Mouse (Mus musculus): ENCODE measurements around the gene Rbms3. TPM values are rescaled to one million over a fixed set of nuclear protein-coding genes. Genes with fewer than 3 reads are reported as not detected.

The Rbms3 gene
- polyA plus RNA-seq, 1 experiment from 2014 or later = 18.9 TPM

GRCm38 (mm10) chr9:117297662-117298531, 331.8 kb downstream of the Rbms3 start:
- no peak overlapping the region for H3K4me2 ChIP-seq (replicated peaks)
- WGBS = 26% methylated on average over 15 of the region's 15 CpGs
- peaks cover 4% of the 10 kb centered on the region; the same call in 1 of the 2 replicates for H3K4me1 ChIP-seq
- H3K9me3 ChIP-seq = no peaks in the 10 kb centered on the region
- no peaks in the 10 kb centered on the region for H3K36me3 ChIP-seq
- no peaks in the 10 kb centered on the region for H3K27me3 ChIP-seq
- H3K27ac ChIP-seq (replicated peaks) = no peak overlapping the region
- no peak overlapping the region for H3K9ac ChIP-seq (replicated peaks)
- ATAC-seq (replicated peaks) = no peak
- no peak overlapping the region for H3K4me3 ChIP-seq

- ATAC-seq (replicated peaks) = no peak
- Histone ChIP-seq H3K27me3 (no peaks in the 10 kb centered on the region), H3K27ac (replicated peaks) (no peak overlapping the region), H3K9ac (replicated peaks) (no peak overlapping the region), H3K36me3 (no peaks in the 10 kb centered on the region), H3K9me3 (no peaks in the 10 kb centered on the region), H3K4me3 (no peak overlapping the region), H3K4me1 (no peaks in the 10 kb centered on the region), H3K4me2 (replicated peaks) (no peak overlapping the region)
- WGBS = 79% methylated on average over 15 of the region's 15 CpGs
Measured at GRCm38 (mm10) chr9:117291066-117291850, 338.5 kb downstream of the Rbms3 start.

GRCm38 (mm10) chr9:117274846-117275245, 354.9 kb downstream of the Rbms3 start:
- H3K27ac ChIP-seq (replicated peaks) = no peak overlapping the region
- no peaks in the 10 kb centered on the region for H3K27me3 ChIP-seq
- no peak overlapping the region for H3K4me3 ChIP-seq
- no peaks in the 10 kb centered on the region for H3K36me3 ChIP-seq
- no peak overlapping the region for H3K4me2 ChIP-seq (replicated peaks)
- no peak for ATAC-seq (replicated peaks)
- H3K9me3 ChIP-seq = no peaks in the 10 kb centered on the region
- 67% methylated on average over 12 of the region's 12 CpGs for whole genome bisulfite sequencing
- no peaks in the 10 kb centered on the region for H3K4me1 ChIP-seq
- H3K9ac ChIP-seq (replicated peaks) = no peak overlapping the region

GRCm38 (mm10) chr9:117259614-117260013, 370.1 kb downstream of the Rbms3 start:
- Histone ChIP-seq H3K27me3 (no peaks in the 10 kb centered on the region), H3K4me1 (no peaks in the 10 kb centered on the region), H3K9ac (replicated peaks) (no peak overlapping the region), H3K4me3 (no peak overlapping the region), H3K27ac (replicated peaks) (no peak overlapping the region), H3K36me3 (no peaks in the 10 kb centered on the region), H3K9me3 (no peaks in the 10 kb centered on the region), H3K4me2 (replicated peaks) (no peak overlapping the region)
- ATAC-seq (replicated peaks) = no peak
- 89% methylated on average over 5 of the region's 5 CpGs for WGBS

- ATAC-seq (replicated peaks) = no peak
- no peak overlapping the region for H3K9ac ChIP-seq (replicated peaks)
- peaks cover 36% of the 10 kb centered on the region for H3K4me1 ChIP-seq
- peak overlapping the region; percentile 67 for H3K27ac ChIP-seq (replicated peaks)
- no peaks in the 10 kb centered on the region for H3K9me3 ChIP-seq
- WGBS = 29% methylated on average over 11 of the region's 11 CpGs
- peak overlapping the region; percentile 4; the same call in 1 of the 2 replicates for H3K4me3 ChIP-seq
- H3K4me2 ChIP-seq (replicated peaks) = peak overlapping the region; percentile 94
- H3K36me3 ChIP-seq = no peaks in the 10 kb centered on the region
- H3K27me3 ChIP-seq = 0 out of 2 replicates have a peak, but pooled peaks cover 3% of the 10 kb centered on the region
Measured at GRCm38 (mm10) chr9:117253361-117253760, 376.4 kb downstream of the Rbms3 start.

GRCm38 (mm10) chr9:117252411-117252861, 377.3 kb downstream of the Rbms3 start:
- Histone ChIP-seq H3K4me3 (peak overlapping the region; percentile 53), H3K9ac (replicated peaks) (peak overlapping the region; percentile 63), H3K9me3 (no peaks in the 10 kb centered on the region), H3K27me3 (0 out of 2 replicates have a peak, but pooled peaks cover 3% of the 10 kb centered on the region), H3K27ac (replicated peaks) (peak overlapping the region; percentile 67), H3K36me3 (no peaks in the 10 kb centered on the region), H3K4me2 (replicated peaks) (peak overlapping the region; percentile 94), H3K4me1 (peaks cover 39% of the 10 kb centered on the region)
- WGBS = 4% methylated on average over 10 of the region's 10 CpGs
- peak; percentile 76 for ATAC-seq (replicated peaks)

DNA sequence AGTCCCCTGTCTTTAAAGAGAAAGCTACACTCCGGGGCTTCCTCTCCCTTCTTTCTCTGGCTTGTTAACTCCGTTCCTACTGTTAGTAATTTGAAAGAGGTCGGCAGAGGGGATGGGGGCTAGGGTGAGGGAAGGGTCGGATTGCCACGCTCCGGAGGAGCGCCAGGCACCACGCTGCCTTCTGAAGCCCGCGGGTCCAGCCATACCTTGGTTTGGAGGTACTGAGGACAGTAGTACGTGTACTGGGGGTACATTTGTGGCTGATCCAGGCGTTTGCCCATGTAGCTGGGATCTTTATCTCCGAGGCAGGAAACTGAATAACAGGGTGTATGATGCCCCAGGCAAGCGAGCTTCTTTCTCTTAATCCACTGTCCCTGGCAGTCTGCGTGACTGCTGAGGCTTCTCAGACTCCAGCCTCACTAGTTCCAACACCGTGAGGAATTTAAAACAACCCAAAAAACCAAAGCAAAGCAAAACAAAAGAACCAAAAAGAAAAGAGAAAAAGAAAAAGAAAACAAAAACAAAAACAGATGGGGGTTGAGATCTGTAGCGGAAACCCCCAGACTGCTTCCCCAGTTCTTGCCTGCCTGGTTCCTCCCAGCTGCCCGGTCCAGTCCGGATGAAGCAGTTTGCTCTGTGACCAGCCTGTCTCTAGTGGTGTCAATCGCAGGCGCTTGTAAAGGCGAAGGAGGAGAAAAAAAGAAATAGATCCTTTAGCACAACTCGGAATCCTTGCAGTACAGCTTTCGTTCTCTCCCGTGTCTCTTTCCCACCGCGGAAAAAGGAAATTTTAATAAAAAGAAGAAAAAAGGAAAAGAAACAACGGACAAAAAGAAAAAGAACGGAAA, 378.0 kb downstream of the Rbms3 start:
- under 1% methylated on average over 29 of the region's 29 CpGs for WGBS
- Histone ChIP-seq H3K27ac (replicated peaks) (peak overlapping the region; percentile 67; the same call in 1 of the 2 replicates), H3K4me1 (peaks cover 39% of the 10 kb centered on the region), H3K27me3 (0 out of 2 replicates have a peak, but pooled peaks cover 3% of the 10 kb centered on the region), H3K4me3 (peak overlapping the region; percentile 53), H3K4me2 (replicated peaks) (peak overlapping the region; percentile 94), H3K9me3 (no peaks in the 10 kb centered on the region), H3K36me3 (no peaks in the 10 kb centered on the region), H3K9ac (replicated peaks) (peak overlapping the region; percentile 63)
- ATAC-seq (replicated peaks) = peak; percentile 58; the same call in 1 of the 2 replicates

DNA sequence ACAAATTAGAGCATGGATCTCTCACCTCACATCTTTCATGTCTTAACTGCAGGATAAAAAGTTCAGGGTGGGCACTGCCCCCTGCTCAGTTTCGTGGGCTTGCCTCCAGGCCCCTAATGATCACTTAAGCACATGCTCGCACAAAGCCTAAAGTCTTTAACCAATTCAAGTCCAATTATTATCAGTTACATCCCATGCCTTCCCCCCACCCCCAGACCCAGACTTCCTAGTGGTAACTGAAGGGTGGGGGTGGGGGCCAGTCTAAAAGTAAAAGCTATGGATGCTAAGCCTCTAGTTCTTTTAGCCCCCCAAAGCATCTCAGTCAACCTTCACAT, 378.9 kb downstream of the Rbms3 start:
- 0 out of 2 replicates have a peak, but pooled peaks cover 3% of the 10 kb centered on the region for H3K27me3 ChIP-seq
- ATAC-seq (replicated peaks) = no peak; the same call in 1 of the 2 replicates
- peak overlapping the region; percentile 63 for H3K9ac ChIP-seq (replicated peaks)
- no peaks in the 10 kb centered on the region for H3K9me3 ChIP-seq
- no peak overlapping the region; the same call in 1 of the 2 replicates for H3K27ac ChIP-seq (replicated peaks)
- no peaks in the 10 kb centered on the region for H3K36me3 ChIP-seq
- peak overlapping the region; percentile 94 for H3K4me2 ChIP-seq (replicated peaks)
- 5% methylated on average over 2 of the region's 2 CpGs for WGBS
- H3K4me3 ChIP-seq = peak overlapping the region; percentile 53
- H3K4me1 ChIP-seq = peaks cover 39% of the 10 kb centered on the region

DNA sequence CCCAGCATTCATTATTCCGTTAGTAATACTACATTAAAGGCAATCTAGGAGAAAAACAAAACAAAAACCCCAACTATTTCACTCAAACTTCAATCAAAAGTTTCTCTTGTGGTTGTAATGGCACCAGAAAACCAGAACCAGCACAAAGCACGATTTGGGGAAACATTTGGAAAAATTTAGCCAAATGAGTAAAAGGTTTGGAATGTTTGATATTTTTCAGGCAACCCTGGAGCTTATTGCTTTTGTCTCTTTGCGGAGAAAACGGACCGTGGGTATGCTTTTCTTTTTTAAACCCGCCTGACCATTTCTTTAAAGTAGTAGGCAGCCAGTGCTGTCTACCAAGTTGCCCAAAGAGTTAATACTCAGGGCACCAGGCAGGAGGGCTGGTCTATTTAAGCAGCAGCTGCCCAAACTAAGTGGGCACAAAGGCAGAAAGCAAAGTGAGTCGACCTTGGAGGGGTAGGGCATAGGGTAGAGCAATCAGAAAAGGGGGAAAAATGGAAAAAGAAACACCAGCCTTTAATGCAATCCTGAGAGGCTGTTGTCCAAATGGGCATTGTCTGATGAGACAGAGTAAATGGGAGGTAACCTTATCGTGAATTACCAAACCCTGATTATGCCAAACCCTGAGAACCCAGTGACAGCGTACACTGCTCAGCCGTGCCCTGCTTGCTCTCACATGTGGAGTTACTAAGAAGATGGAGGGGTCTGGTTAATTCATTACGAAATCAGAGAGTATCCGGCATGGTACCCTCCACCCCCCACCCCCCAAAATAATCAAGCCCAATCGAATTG, 379.5 kb downstream of the Rbms3 start:
- Histone ChIP-seq H3K4me2 (replicated peaks) (peak overlapping the region; percentile 94), H3K9ac (replicated peaks) (0 out of 2 replicates have a peak overlapping the region, but pooled peaks have one; percentile 63), H3K4me1 (peaks cover 39% of the 10 kb centered on the region), H3K9me3 (no peaks in the 10 kb centered on the region), H3K4me3 (peak overlapping the region; percentile 53), H3K36me3 (no peaks in the 10 kb centered on the region), H3K27me3 (0 out of 2 replicates have a peak, but pooled peaks cover 3% of the 10 kb centered on the region), H3K27ac (replicated peaks) (no peak overlapping the region)
- ATAC-seq (replicated peaks) = peak; percentile 52; the same call in 1 of the 2 replicates
- WGBS = 26% methylated on average over 13 of the region's 13 CpGs

- H3K4me3 ChIP-seq = no peak overlapping the region
- H3K9ac ChIP-seq (replicated peaks) = no peak overlapping the region
- H3K27me3 ChIP-seq = 0 out of 2 replicates have a peak, but pooled peaks cover 3% of the 10 kb centered on the region
- peaks cover 31% of the 10 kb centered on the region for H3K4me1 ChIP-seq
- no peaks in the 10 kb centered on the region for H3K9me3 ChIP-seq
- WGBS = 47% methylated on average over 5 of the region's 5 CpGs
- no peak for ATAC-seq (replicated peaks)
- no peaks in the 10 kb centered on the region for H3K36me3 ChIP-seq
- H3K4me2 ChIP-seq (replicated peaks) = no peak overlapping the region
- H3K27ac ChIP-seq (replicated peaks) = no peak overlapping the region
Measured at GRCm38 (mm10) chr9:117247311-117247980, 382.3 kb downstream of the Rbms3 start.

All from forebrain, embryonic 15.5 days (tissue).